Mouse (Mus musculus) forebrain, embryonic 16.5 days (tissue): Measurements from ENCODE around the gene Mrpl45. TPM values are rescaled to one million over a fixed set of nuclear protein-coding genes. Genes with fewer than 3 reads are reported as not detected.

Source experiments
- ATAC-seq: fragments of 200-750 bp; cut with Nextera tagmentation; 2 replicates; pipeline ENCODE4 v1.8.0; 2017; ENCODE audit warnings: mild to moderate bottlenecking, moderate library complexity
- H3K27ac ChIP-seq: fragments of 300-500 bp; sonication (generic); 2 replicates; pipeline ENCODE4 v1.5.1; 2014; ENCODE audit warnings: low read length, control low read depth
- H3K27me3 ChIP-seq: fragments of 300-500 bp; sonication (generic); replicated peaks from 2 replicates; pipeline ENCODE4 v1.6.1; 2014; ENCODE audit warnings: low read length; ENCODE audit not compliant: control insufficient read depth, insufficient read depth
- H3K36me3 ChIP-seq: fragments of 300-500 bp; sonication (generic); 2 replicates; pipeline ENCODE4 v1.6.1; 2014; ENCODE audit not compliant: control insufficient read depth, insufficient read depth
- H3K4me1 ChIP-seq: fragments of 300-500 bp; sonication (generic); replicated peaks from 2 replicates; pipeline ENCODE4 v1.6.1; 2014; ENCODE audit warnings: low read length; ENCODE audit not compliant: control insufficient read depth, insufficient read depth
- H3K4me2 ChIP-seq: fragments of 300-500 bp; sonication (generic); 2 replicates; pipeline ENCODE4 v1.6.1; 2014; ENCODE audit warnings: mild to moderate bottlenecking, low read length, control low read depth
- H3K4me3 ChIP-seq: fragments of 300-500 bp; sonication (generic); replicated peaks from 2 replicates; pipeline ENCODE4 v1.5.1; 2014; ENCODE audit warnings: mild to moderate bottlenecking, low read length, control low read depth
- H3K9ac ChIP-seq: fragments of 300-500 bp; sonication (generic); replicated peaks from 2 replicates; pipeline ENCODE4 v1.6.1; 2014; ENCODE audit warnings: low read depth, low read length, control low read depth
- H3K9me3 ChIP-seq: fragments of 300-500 bp; sonication (generic); 2 replicates; pipeline ENCODE4 v1.6.1; 2016; ENCODE audit warnings: low read length; ENCODE audit not compliant: control insufficient read depth
- WGBS: fragments of 180-500 bp; shearing (Covaris S2); extraction: QIAGEN DNeasy Blood & Tissue Kit; methylation state at CpG from one replicate; pipeline ENCODE4 v1.1.7; 2014; 5-methylcytosine and 5-hydroxymethylcytosine counted together
- polyA plus RNA-seq: library from polyadenylated mRNA; unstranded; fragments of >200 nt; fragmentation: Nextera tagmentation; extraction: Ambion mirVana; gene quantifications from 2 replicates; pipeline ENCODE4 v1.2.1, GENCODE M21; 2015

Mrpl45 gene
- polyA plus RNA-seq, 1 experiment from 2014 or later: 40.2 TPM

DNA sequence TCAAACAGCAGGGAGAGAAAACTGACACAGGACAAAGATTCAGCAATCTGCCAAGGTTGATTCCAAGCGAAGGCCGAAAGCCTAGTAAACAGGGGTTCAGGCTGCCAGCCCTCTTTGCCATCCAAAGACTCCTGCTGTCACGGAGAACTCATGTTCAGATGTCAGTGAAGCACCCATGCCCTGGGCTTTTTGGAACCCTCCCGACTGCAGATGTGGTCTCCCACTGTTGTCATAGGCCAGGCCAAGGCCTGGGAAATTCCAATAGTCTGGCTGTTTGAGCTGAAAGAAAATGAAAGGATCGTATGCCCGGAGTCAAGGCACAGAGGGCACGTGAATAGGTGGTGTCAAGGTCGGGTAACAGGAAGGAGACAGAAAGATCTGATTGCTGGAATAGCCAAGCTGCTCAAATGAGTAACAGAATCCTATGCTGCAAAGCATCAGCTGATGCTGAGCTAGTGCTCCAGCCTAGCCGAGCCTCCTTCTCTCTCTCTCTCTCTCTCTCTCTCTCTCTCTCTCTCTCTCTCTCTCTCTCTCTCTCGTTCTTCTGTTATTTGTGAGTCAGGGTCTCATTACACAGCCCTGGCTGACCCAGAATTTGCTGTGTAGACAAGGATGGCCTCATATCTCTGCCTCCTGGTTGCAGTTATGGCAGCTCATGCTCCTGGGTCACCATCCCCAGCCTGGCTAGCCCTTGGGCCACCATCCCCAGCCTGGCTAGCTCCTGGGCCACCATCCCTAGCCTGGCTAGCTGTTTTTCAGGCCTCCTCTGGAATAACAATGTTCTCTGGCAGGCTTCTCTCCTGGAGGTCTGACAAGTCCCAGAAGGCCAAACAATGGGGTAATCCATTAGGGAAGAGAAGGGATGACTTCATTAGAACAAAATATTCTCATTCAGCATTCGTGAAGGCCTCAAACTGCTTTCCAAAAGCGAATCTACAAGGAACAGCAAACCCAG lies 26.0 kb upstream of the Mrpl45 start:
- Histone ChIP-seq H3K27ac (no peak overlapping the region), H3K4me3 (no peak overlapping the region)
- 43% methylated on average over 12 of the region's 12 CpGs for WGBS

GRCm38 (mm10) chr11:97292731-97293130 lies 22.8 kb upstream of the Mrpl45 start:
- Histone ChIP-seq H3K36me3 (no peaks in the 10 kb centered on the region), H3K9ac (no peak overlapping the region), H3K4me1 (no peaks in the 10 kb centered on the region), H3K27ac (no peak overlapping the region), H3K27me3 (no peaks in the 10 kb centered on the region), H3K9me3 (no peaks in the 10 kb centered on the region), H3K4me2 (no peak overlapping the region), H3K4me3 (no peak overlapping the region)
- WGBS: 85% methylated on average over 1 of the region's 1 CpGs
- ATAC-seq: no peak

More for the DNA sequence above, 26.0 kb upstream of the Mrpl45 start:
- Histone ChIP-seq H3K9me3 (no peaks in the 10 kb centered on the region), H3K27me3 (no peaks in the 10 kb centered on the region), H3K36me3 (no peaks in the 10 kb centered on the region), H3K4me2 (no peak overlapping the region), H3K9ac (no peak overlapping the region), H3K4me1 (no peaks in the 10 kb centered on the region)
- ATAC-seq: no peak

DNA sequence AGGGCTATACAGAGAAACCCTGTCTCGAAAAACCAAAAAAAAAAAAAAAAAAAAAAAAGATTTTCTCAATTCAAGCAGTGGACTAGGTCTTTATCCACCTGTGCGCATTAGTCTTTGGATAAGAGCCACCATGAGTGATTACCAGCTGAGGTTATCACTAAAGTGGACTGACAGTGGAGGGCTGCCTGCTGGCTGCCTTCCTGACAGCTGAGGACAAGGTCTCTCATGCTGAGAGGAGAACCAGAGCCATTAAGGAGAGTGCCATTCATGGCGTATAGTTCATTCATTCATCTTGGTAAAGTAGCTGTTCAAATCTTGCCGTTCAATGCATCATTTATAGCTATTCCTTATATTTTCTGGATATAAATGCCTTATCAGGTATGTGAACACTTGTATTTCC lies 19.0 kb upstream of the Mrpl45 start:
- 89% methylated on average over 3 of the region's 4 CpGs for WGBS
- H3K4me2 ChIP-seq: no peak overlapping the region
- H3K4me3 ChIP-seq: no peak overlapping the region
- no peak overlapping the region for H3K9ac ChIP-seq
- no peaks in the 10 kb centered on the region for H3K36me3 ChIP-seq
- H3K27ac ChIP-seq: no peak overlapping the region
- no peaks in the 10 kb centered on the region for H3K27me3 ChIP-seq
- no peak for ATAC-seq
- no peaks in the 10 kb centered on the region for H3K9me3 ChIP-seq
- no peaks in the 10 kb centered on the region; the same call in 1 of the 2 replicates for H3K4me1 ChIP-seq

GRCm38 (mm10) chr11:97299939-97300338 lies 15.6 kb upstream of the Mrpl45 start:
- no peaks in the 10 kb centered on the region for H3K9me3 ChIP-seq
- WGBS: 98% methylated on average over 2 of the region's 2 CpGs
- peaks cover 6% of the 10 kb centered on the region for H3K4me1 ChIP-seq
- H3K36me3 ChIP-seq: no peaks in the 10 kb centered on the region
- H3K4me2 ChIP-seq: no peak overlapping the region
- no peak overlapping the region for H3K9ac ChIP-seq
- H3K27ac ChIP-seq: no peak overlapping the region
- no peaks in the 10 kb centered on the region for H3K27me3 ChIP-seq
- no peak overlapping the region for H3K4me3 ChIP-seq
- no peak for ATAC-seq

DNA sequence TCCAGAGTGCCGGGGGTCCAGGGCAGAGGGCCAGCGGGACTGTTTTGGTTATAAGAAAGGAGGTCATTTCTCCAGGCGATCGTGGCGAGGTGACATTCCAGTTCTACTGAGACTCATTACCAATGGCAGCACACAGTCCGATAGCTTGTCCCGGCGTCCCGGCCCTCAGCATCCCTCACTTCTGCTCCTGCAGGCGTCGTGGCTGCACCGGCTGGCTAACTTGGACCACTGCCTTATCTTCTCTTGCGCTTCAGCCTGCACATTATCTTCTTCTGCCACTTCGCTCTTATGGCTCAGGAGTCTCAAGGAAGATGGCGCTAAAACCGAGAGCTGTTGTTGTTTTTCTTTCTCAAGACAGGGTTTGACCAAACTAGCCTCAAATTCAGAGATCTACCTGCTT lies 14.1 kb upstream of the Mrpl45 start:
- Histone ChIP-seq H3K4me3 (no peak overlapping the region), H3K36me3 (no peaks in the 10 kb centered on the region), H3K4me2 (no peak overlapping the region), H3K9ac (no peak overlapping the region), H3K27ac (no peak overlapping the region), H3K27me3 (no peaks in the 10 kb centered on the region), H3K9me3 (no peaks in the 10 kb centered on the region), H3K4me1 (peaks cover 6% of the 10 kb centered on the region)
- WGBS: 88% methylated on average over 16 of the region's 16 CpGs
- ATAC-seq: no peak

DNA sequence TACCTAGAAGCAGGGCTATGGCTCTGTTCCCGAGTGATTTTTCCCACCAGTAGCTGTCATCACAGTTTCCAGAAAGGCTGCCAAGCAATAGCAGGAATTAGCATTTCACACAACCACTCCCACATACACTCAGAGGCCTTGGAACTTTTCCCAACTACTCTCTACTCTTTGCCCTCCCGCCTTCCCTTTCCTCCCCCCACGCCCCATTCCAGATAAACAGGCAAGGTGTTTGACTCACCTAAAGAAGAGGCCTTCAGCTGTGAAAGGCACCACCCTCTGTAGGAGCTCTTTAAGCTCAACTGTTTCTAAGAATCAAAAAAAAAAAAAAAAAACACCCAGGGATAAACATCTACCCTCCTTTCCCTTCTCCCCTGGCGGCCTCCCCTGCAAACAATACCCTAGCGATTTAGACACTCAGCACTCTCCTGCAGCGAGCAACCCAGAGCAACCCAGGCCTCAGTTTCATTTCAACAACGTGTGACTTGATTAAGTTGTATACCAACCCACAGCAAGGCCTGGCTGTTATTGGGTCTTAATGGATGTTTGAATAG lies 13.2 kb upstream of the Mrpl45 start:
- Histone ChIP-seq H3K4me3 (no peak overlapping the region), H3K36me3 (no peaks in the 10 kb centered on the region), H3K27me3 (no peaks in the 10 kb centered on the region), H3K9ac (no peak overlapping the region), H3K4me1 (peaks cover 6% of the 10 kb centered on the region), H3K27ac (no peak overlapping the region), H3K4me2 (no peak overlapping the region), H3K9me3 (no peaks in the 10 kb centered on the region)
- no peak for ATAC-seq
- WGBS: 15% methylated on average over 7 of the region's 7 CpGs

DNA sequence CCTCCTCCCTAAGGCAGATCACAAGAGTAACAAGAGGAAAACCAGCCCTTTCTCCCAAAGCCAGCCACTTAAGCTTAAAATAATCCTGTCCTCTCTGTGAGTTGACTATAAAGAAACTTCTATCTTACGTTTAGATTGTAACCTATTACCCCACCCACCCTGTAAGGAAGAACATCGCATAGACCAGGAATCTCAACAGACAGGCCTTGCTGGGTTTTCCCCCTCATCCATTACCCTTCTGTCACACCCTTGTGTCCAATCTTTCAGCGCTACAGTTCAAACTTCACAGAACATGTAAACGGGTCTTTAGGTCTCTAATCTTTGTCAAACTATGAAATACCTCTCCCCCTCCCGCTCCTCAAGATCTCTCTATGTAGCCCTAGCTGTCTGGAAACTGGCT lies 10.9 kb upstream of the Mrpl45 start:
- WGBS: 91% methylated on average over 5 of the region's 5 CpGs
- Histone ChIP-seq H3K27ac (no peak overlapping the region), H3K9ac (no peak overlapping the region)

GRCm38 (mm10) chr11:97307294-97308069 lies 8.0 kb upstream of the Mrpl45 start:
- peaks cover 24% of the 10 kb centered on the region for H3K4me1 ChIP-seq

More for the DNA sequence above, 10.9 kb upstream of the Mrpl45 start:
- Histone ChIP-seq H3K4me1 (peaks cover 11% of the 10 kb centered on the region), H3K4me2 (no peak overlapping the region), H3K27me3 (no peaks in the 10 kb centered on the region), H3K36me3 (no peaks in the 10 kb centered on the region), H3K4me3 (no peak overlapping the region), H3K9me3 (no peaks in the 10 kb centered on the region)
- no peak for ATAC-seq

GRCm38 (mm10) chr11:97308806-97309450 lies 6.6 kb upstream of the Mrpl45 start:
- Histone ChIP-seq H3K36me3 (no peaks in the 10 kb centered on the region), H3K27ac (no peak overlapping the region), H3K27me3 (no peaks in the 10 kb centered on the region), H3K4me1 (peaks cover 23% of the 10 kb centered on the region), H3K9ac (no peak overlapping the region), H3K4me3 (no peak overlapping the region), H3K4me2 (peak overlapping the region; percentile 85; the same call in 1 of the 2 replicates), H3K9me3 (no peaks in the 10 kb centered on the region)
- no peak for ATAC-seq
- WGBS: 55% methylated on average over 3 of the region's 3 CpGs

More at GRCm38 (mm10) chr11:97307294-97308069, 8.0 kb upstream of the Mrpl45 start:
- no peak overlapping the region for H3K4me3 ChIP-seq
- no peaks in the 10 kb centered on the region for H3K27me3 ChIP-seq
- no peak overlapping the region for H3K4me2 ChIP-seq
- no peak overlapping the region for H3K27ac ChIP-seq
- H3K9ac ChIP-seq: no peak overlapping the region
- no peaks in the 10 kb centered on the region for H3K36me3 ChIP-seq
- no peaks in the 10 kb centered on the region for H3K9me3 ChIP-seq
- ATAC-seq: no peak
- WGBS: 94% methylated on average over 11 of the region's 11 CpGs
